Mouse (Mus musculus) c-Kit-negative CD71-positive TER-119-positive erythroid progenitor cells, embryonic 14.5 days (primary cell): ENCODE measurements at regions not wholly inside any gene's neighbourhood (a gene's known extent, or its start where the extent isn't known, plus 50 kb on each side); places are given as distances from the start of the nearest gene placed in this dataset.

Experiments
- DNase-seq: peaks from one replicate; pipeline ENCODE4 v3.0.0-alpha.2; 2013; ENCODE audit warnings: low read depth, low spot score

GRCm38 (mm10) chr8:89210684-89211083 is 166.7 kb upstream of the Sall1 start:
- no peak for DNase-seq

GRCm38 (mm10) chr8:89207891-89208290 is 163.9 kb upstream of the Sall1 start:
- DNase-seq, result no peak

- DNase-seq, result no peak
These were observed 158.6 kb upstream of the Sall1 start for GRCm38 (mm10) chr8:89202484-89203096.

GRCm38 (mm10) chr8:89200301-89200700 is 156.3 kb upstream of the Sall1 start:
- DNase-seq, result no peak

GRCm38 (mm10) chr8:89185314-89185713 is 141.4 kb upstream of the Sall1 start:
- DNase-seq, result no peak

- no peak for DNase-seq
These were observed 131.7 kb upstream of the Sall1 start for GRCm38 (mm10) chr8:89175631-89176030.

- no peak for DNase-seq
These were observed 127.6 kb upstream of the Sall1 start for GRCm38 (mm10) chr8:89171561-89171960.

GRCm38 (mm10) chr8:89169484-89169883 is 125.5 kb upstream of the Sall1 start:
- no peak for DNase-seq

GRCm38 (mm10) chr8:89167026-89167425 is 123.1 kb upstream of the Sall1 start:
- no peak for DNase-seq

GRCm38 (mm10) chr8:89156909-89157308 is 112.9 kb upstream of the Sall1 start:
- DNase-seq, result no peak

- DNase-seq, result no peak
These were observed 109.6 kb upstream of the Sall1 start for GRCm38 (mm10) chr8:89153605-89154004.

- DNase-seq, result no peak
These were observed 109.1 kb upstream of the Sall1 start for GRCm38 (mm10) chr8:89152867-89153595.

- DNase-seq, result no peak
These were observed 108.4 kb upstream of the Sall1 start for GRCm38 (mm10) chr8:89152331-89152730.

GRCm38 (mm10) chr8:89150952-89151351 is 107.0 kb upstream of the Sall1 start:
- DNase-seq, result no peak

- no peak for DNase-seq
These were observed 97.7 kb upstream of the Sall1 start for GRCm38 (mm10) chr8:89141529-89142235.

- no peak for DNase-seq
These were observed 95.9 kb upstream of the Sall1 start for GRCm38 (mm10) chr8:89139876-89140275.

- DNase-seq, result no peak
These were observed 94.6 kb upstream of the Sall1 start for GRCm38 (mm10) chr8:89138416-89139125.

GRCm38 (mm10) chr8:89134581-89135484 is 90.9 kb upstream of the Sall1 start:
- DNase-seq, result no peak

- no peak for DNase-seq
These were observed 90.1 kb upstream of the Sall1 start for GRCm38 (mm10) chr8:89134058-89134457.

GRCm38 (mm10) chr8:89121051-89121450 is 77.1 kb upstream of the Sall1 start:
- DNase-seq, result no peak
